Mouse (Mus musculus): ENCODE data around the gene Hltf. TPM values are rescaled to one million over a fixed set of nuclear protein-coding genes. Genes with fewer than 3 reads are reported as not detected.

Gene Hltf
- polyA plus RNA-seq, 1 experiment from 2014 or later: 19.0 TPM

GRCm38 (mm10) chr3:20136868-20137581 lies 79.4 kb downstream of the Hltf start:
- Histone ChIP-seq H3K27ac (no peak overlapping the region), H3K4me3 (no peak overlapping the region), H3K4me1 (no peaks in the 10 kb centered on the region), H3K9ac (no peak overlapping the region), H3K9me3 (no peaks in the 10 kb centered on the region), H3K36me3 (replicated peaks) (no peaks in the 10 kb centered on the region), H3K27me3 (replicated peaks) (no peaks in the 10 kb centered on the region), H3K4me2 (no peak overlapping the region)
- ATAC-seq (replicated peaks): no peak
- WGBS: 88% methylated on average over 9 of the region's 9 CpGs

- Histone ChIP-seq H3K4me3 (no peak overlapping the region), H3K9me3 (no peaks in the 10 kb centered on the region), H3K27ac (no peak overlapping the region), H3K4me2 (no peak overlapping the region), H3K36me3 (replicated peaks) (no peaks in the 10 kb centered on the region), H3K4me1 (no peaks in the 10 kb centered on the region), H3K27me3 (replicated peaks) (no peaks in the 10 kb centered on the region), H3K9ac (no peak overlapping the region)
- no peak for ATAC-seq (replicated peaks)
Observed at GRCm38 (mm10) chr3:20141240-20141639, 83.6 kb downstream of the Hltf start.

GRCm38 (mm10) chr3:20141679-20142078 lies 84.1 kb downstream of the Hltf start:
- 39% methylated on average over 1 of the region's 1 CpGs for WGBS
- Histone ChIP-seq H3K4me3 (no peak overlapping the region), H3K4me1 (peaks cover 2% of the 10 kb centered on the region; the same call in 1 of the 2 replicates), H3K9me3 (no peaks in the 10 kb centered on the region), H3K9ac (no peak overlapping the region), H3K4me2 (no peak overlapping the region), H3K27me3 (replicated peaks) (no peaks in the 10 kb centered on the region), H3K27ac (no peak overlapping the region), H3K36me3 (replicated peaks) (no peaks in the 10 kb centered on the region)
- no peak for ATAC-seq (replicated peaks)

GRCm38 (mm10) chr3:20142101-20142500 lies 84.5 kb downstream of the Hltf start:
- H3K4me1 ChIP-seq: peaks cover 4% of the 10 kb centered on the region; the same call in 1 of the 2 replicates
- WGBS: 88% methylated on average over 2 of the region's 2 CpGs
- H3K4me3 ChIP-seq: no peak overlapping the region
- H3K27me3 ChIP-seq (replicated peaks): no peaks in the 10 kb centered on the region
- H3K9me3 ChIP-seq: no peaks in the 10 kb centered on the region
- no peak overlapping the region for H3K27ac ChIP-seq
- no peak overlapping the region for H3K4me2 ChIP-seq
- no peaks in the 10 kb centered on the region for H3K36me3 ChIP-seq (replicated peaks)
- no peak overlapping the region for H3K9ac ChIP-seq
- no peak for ATAC-seq (replicated peaks)

GRCm38 (mm10) chr3:20142576-20142975 lies 85.0 kb downstream of the Hltf start:
- H3K27ac ChIP-seq: no peak overlapping the region
- H3K9me3 ChIP-seq: no peaks in the 10 kb centered on the region
- H3K4me3 ChIP-seq: no peak overlapping the region
- no peaks in the 10 kb centered on the region for H3K27me3 ChIP-seq (replicated peaks)
- no peak for ATAC-seq (replicated peaks)
- H3K4me2 ChIP-seq: no peak overlapping the region
- no peak overlapping the region for H3K9ac ChIP-seq
- H3K36me3 ChIP-seq (replicated peaks): no peaks in the 10 kb centered on the region
- peaks cover 4% of the 10 kb centered on the region; the same call in 1 of the 2 replicates for H3K4me1 ChIP-seq
- 85% methylated on average over 3 of the region's 3 CpGs for WGBS

GRCm38 (mm10) chr3:20143726-20144125 lies 86.1 kb downstream of the Hltf start:
- ATAC-seq (replicated peaks): no peak
- Histone ChIP-seq H3K27ac (no peak overlapping the region), H3K4me3 (no peak overlapping the region), H3K4me1 (peaks cover 4% of the 10 kb centered on the region; the same call in 1 of the 2 replicates), H3K27me3 (replicated peaks) (no peaks in the 10 kb centered on the region), H3K9me3 (no peaks in the 10 kb centered on the region), H3K9ac (no peak overlapping the region), H3K4me2 (no peak overlapping the region), H3K36me3 (replicated peaks) (no peaks in the 10 kb centered on the region)
- 49% methylated on average over 3 of the region's 3 CpGs for WGBS

- no peaks in the 10 kb centered on the region for H3K9me3 ChIP-seq
- H3K4me1 ChIP-seq: peaks cover 4% of the 10 kb centered on the region; the same call in 1 of the 2 replicates
- no peak for ATAC-seq (replicated peaks)
- H3K4me2 ChIP-seq: no peak overlapping the region
- no peaks in the 10 kb centered on the region for H3K27me3 ChIP-seq (replicated peaks)
- no peak overlapping the region for H3K27ac ChIP-seq
- H3K4me3 ChIP-seq: no peak overlapping the region
- WGBS: 17% methylated on average over 2 of the region's 2 CpGs
- no peak overlapping the region for H3K9ac ChIP-seq
- no peaks in the 10 kb centered on the region for H3K36me3 ChIP-seq (replicated peaks)
Observed at GRCm38 (mm10) chr3:20144401-20144800, 86.8 kb downstream of the Hltf start.

- no peak for ATAC-seq (replicated peaks)
- Histone ChIP-seq H3K4me3 (no peak overlapping the region), H3K36me3 (replicated peaks) (no peaks in the 10 kb centered on the region), H3K27ac (no peak overlapping the region), H3K9me3 (no peaks in the 10 kb centered on the region), H3K27me3 (replicated peaks) (no peaks in the 10 kb centered on the region), H3K4me2 (no peak overlapping the region), H3K4me1 (peaks cover 4% of the 10 kb centered on the region; the same call in 1 of the 2 replicates), H3K9ac (no peak overlapping the region)
- 37% methylated on average over 1 of the region's 1 CpGs for WGBS
Observed at GRCm38 (mm10) chr3:20145696-20146113, 88.1 kb downstream of the Hltf start.

- Histone ChIP-seq H3K9me3 (no peaks in the 10 kb centered on the region), H3K4me3 (no peak overlapping the region), H3K4me1 (peaks cover 4% of the 10 kb centered on the region; the same call in 1 of the 2 replicates), H3K4me2 (no peak overlapping the region), H3K9ac (no peak overlapping the region), H3K27me3 (replicated peaks) (no peaks in the 10 kb centered on the region), H3K36me3 (replicated peaks) (no peaks in the 10 kb centered on the region), H3K27ac (no peak overlapping the region)
- peak; percentile 81; the same call in 1 of the 2 replicates for ATAC-seq (replicated peaks)
- 39% methylated on average over 7 of the region's 7 CpGs for WGBS
Observed at GRCm38 (mm10) chr3:20146884-20147395, 89.3 kb downstream of the Hltf start.

GRCm38 (mm10) chr3:20147647-20148046 lies 90.0 kb downstream of the Hltf start:
- ATAC-seq (replicated peaks): 0 out of 2 replicates have a peak, but pooled peaks have one; percentile 12
- WGBS: 77% methylated on average over 5 of the region's 5 CpGs
- H3K4me3 ChIP-seq: no peak overlapping the region

GRCm38 (mm10) chr3:20150511-20150910 lies 92.9 kb downstream of the Hltf start:
- ATAC-seq (replicated peaks): no peak
- no peak overlapping the region for H3K9ac ChIP-seq
- H3K4me1 ChIP-seq: peaks cover 12% of the 10 kb centered on the region; the same call in 1 of the 2 replicates
- H3K4me2 ChIP-seq: no peak overlapping the region
- WGBS: 77% methylated on average over 2 of the region's 2 CpGs
- no peak overlapping the region for H3K27ac ChIP-seq
- no peaks in the 10 kb centered on the region for H3K27me3 ChIP-seq (replicated peaks)
- no peaks in the 10 kb centered on the region for H3K36me3 ChIP-seq (replicated peaks)
- no peak overlapping the region for H3K4me3 ChIP-seq
- H3K9me3 ChIP-seq: no peaks in the 10 kb centered on the region

More at GRCm38 (mm10) chr3:20147647-20148046, 90.0 kb downstream of the Hltf start:
- no peaks in the 10 kb centered on the region for H3K36me3 ChIP-seq (replicated peaks)
- peaks cover 4% of the 10 kb centered on the region; the same call in 1 of the 2 replicates for H3K4me1 ChIP-seq
- H3K9me3 ChIP-seq: no peaks in the 10 kb centered on the region
- H3K4me2 ChIP-seq: no peak overlapping the region
- no peak overlapping the region for H3K9ac ChIP-seq
- no peak overlapping the region for H3K27ac ChIP-seq
- no peaks in the 10 kb centered on the region for H3K27me3 ChIP-seq (replicated peaks)

- WGBS: 95% methylated on average over 3 of the region's 3 CpGs
- Histone ChIP-seq H3K9ac (no peak overlapping the region), H3K4me2 (no peak overlapping the region), H3K36me3 (replicated peaks) (no peaks in the 10 kb centered on the region), H3K27me3 (replicated peaks) (no peaks in the 10 kb centered on the region), H3K4me1 (peaks cover 10% of the 10 kb centered on the region; the same call in 1 of the 2 replicates), H3K27ac (no peak overlapping the region), H3K9me3 (no peaks in the 10 kb centered on the region), H3K4me3 (no peak overlapping the region)
- no peak for ATAC-seq (replicated peaks)
Observed at GRCm38 (mm10) chr3:20151651-20152050, 94.0 kb downstream of the Hltf start.

Data from midbrain, embryonic 15.5 days (tissue).